Mouse (Mus musculus): ENCODE measurements at regions not wholly inside any gene's neighbourhood (a gene's known extent, or its start where the extent isn't known, plus 50 kb on each side); places are given as distances from the start of the nearest gene placed in this dataset.
"Not testable (repeated sequence)": the region's sequence is repeated elsewhere in the genome, so short reads cannot be mapped to it uniquely, and the experiment has no call there.

DNA sequence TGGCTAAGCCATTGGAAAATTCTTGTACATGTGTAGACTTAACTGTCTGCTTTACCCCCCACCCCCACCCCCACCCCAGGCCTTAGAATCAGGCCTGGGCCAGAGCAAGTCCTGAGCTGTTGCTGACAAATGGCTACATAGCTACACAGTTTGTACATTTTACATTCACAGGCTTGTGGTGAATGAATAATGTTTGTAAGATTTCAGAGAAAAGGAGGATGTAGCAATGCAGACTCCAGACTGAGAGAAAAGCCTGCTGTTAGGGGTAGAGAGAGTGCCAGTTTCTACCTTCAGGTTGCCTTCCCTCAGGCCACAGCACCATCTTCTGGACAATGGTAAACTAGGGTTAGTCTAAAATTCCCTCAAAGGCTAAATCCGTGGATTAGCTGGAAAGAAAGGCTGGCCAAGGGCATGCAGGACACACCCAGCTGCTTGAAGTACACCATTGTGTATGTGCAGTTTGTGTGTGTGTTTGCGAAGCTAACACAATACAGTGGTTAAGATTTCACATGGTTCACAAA is 94.5 kb upstream of the Zfp706 start:
- intact Hi-C loops (cut with DNase I), result no loop called here

GRCm38 (mm10) chr15:37101419-37101818 is 93.8 kb upstream of the Zfp706 start:
- intact Hi-C loops (cut with DNase I), result no loop called here

DNA sequence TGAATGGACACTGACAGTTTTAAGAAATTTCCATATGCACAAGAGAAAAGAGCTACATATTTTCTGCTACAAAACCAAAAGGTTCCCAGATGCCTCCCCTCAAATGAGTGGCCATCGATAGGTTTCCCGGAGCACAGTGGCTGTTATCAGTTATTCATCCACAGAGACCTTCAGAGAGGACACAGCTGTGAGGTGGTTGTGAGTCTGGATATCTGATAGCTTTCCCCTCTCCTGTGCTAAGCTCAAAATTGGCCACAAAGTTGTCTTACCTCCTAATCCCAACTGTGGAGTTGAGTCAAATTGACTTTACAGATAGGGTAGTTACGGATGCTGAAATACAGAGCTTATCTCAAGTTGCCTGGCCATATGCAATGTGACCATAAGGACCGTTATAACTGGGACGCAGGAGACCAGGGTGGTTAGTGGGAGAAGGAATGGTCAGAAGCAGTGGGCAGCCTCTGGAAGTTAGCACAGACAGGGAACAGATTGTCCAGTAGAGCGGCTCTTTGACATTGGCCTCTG is 93.3 kb upstream of the Zfp706 start:
- intact Hi-C loops (cut with DNase I), result no loop called here

DNA sequence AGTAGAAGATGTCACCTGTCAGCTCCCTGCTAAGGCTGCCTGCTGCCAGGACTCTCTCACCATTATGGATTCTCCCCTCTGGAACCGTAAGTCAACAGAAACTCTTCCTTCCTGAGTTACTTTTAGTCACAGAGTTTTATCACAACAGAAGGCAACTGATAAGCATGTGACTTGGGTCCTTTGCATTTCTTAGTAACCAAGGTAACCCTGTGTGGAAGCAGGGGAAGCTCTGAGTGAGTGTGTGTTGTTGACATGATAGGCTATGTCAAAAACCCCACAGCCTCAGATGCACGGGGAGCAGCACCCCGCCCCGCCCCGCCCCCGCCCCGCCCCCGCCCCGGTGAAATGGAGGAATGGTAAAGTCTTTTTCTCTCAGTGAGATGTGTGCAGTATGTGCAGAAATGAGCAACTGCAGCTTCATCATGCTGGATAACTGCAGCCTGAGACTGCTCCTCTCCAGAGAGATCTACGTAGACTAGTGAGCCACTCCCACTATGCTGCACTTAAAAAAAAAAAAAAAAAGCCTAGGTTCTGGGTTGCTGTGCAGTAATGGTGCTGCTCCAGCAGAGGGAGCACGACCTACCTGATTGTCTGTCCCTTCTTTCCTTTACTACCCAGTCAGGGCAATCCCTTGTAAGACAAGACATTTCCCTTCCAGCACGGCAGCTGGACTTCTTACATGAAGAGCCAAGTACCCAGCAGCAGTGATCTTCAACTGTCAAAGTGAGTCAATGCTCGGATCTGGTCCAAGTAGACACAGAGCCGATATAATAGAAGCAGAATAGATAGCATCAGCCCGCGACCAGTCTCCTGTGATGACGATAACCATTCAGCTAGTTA is 92.6 kb upstream of the Zfp706 start:
- intact Hi-C loops (cut with DNase I), result no loop called here

DNA sequence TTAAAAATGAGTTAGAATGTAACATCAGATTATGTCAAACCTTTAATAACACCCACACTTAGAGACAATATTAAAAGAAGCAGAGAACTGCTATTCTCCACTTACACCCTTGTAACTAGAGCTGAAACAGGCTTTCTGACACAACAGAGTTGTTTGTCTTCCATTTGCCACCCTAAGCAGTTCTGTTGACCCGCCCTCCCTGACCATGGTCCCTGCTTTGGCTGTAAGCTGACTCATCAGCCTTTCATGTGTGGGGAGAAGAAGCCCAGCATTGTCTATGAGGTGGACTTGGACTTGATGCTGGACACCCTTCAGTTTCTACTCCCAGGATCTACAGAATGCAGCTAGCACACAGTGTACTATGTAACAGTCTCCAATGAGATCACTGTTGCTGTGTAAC is 91.6 kb upstream of the Zfp706 start:
- intact Hi-C loops (cut with DNase I), result no loop called here

DNA sequence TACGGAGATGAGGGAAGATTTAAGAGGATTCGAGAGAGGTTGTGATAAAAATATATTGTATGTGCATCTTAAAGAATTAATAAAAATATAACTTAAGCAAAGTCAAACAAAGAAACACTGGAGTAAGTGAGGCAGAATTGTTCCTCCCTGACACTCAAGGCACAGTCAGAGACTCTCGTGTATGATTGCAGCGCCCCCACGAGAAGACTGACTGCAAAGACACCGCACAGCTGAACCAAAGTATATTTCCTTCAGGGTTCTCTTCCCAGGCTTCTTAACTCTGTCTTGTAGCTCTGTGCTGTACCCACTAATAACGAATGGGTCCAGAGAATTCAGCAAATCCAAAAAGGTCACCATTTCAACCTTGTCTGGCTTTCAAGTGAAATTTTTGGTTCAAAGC is 89.9 kb upstream of the Zfp706 start:
- intact Hi-C loops (cut with DNase I), result no loop called here

DNA sequence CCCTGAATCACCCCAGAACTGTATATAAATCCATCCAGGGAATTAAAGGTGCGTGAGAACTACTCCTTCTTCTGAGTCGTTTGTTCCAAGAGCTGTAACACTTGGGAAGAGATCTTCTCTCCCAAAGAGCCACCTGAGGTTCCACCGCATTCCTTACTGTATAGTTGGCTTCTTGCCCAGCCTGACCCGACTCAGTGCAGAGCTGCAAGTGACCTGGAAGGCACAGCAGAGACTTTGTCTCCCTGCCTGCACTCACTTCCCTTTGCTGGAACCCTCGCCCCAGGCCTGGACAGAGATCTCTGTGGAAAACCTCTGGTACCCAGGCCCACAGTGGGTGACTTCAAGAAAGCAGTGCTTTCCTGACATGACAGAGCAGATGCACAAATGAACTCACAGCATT is 83.6 kb upstream of the Zfp706 start:
- intact Hi-C loops (cut with DNase I), result not testable (repeated sequence)

DNA sequence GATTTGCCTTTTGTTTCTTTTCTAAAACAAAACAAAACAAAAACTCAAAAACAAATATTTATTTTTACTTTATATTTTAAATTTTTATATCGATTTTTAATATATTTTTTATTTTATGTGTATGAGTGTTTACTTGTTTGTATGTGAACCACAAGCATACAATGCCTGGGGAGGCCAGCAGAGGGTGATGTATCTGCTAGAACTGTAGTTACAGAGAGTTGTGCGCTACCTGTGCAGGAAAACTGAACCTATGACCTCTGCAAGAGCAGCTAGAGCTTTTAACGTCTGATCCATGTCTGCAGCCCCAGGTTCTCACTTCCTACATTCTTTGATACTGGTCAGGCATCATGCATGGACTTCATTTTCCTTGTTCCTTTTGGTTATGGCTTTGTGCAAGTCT is 76.2 kb upstream of the Zfp706 start:
- intact Hi-C loops (cut with DNase I), result no loop called here

GRCm38 (mm10) chr15:37081836-37082235 is 74.3 kb upstream of the Zfp706 start:
- intact Hi-C loops (cut with DNase I), result no loop called here

DNA sequence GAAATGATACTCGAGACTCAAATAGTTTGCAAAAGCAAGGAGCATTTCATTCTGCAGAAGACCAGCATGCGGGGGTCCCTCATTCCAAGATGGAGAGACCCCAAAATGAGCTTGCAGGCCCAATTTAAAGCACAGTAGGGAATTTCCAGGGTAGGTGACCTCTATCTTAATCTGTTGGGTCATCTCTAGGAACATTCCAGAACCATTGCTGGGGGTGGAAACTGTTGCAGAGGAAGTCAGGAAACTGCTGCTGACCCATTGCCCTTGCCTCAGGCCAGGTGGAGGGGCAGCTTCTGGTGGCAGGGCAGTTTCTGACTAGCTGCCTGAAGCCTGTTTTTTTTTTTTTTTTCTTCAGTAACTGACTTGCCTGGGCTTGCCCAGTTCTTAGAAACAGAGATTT is 73.4 kb upstream of the Zfp706 start:
- intact Hi-C loops (cut with DNase I), result no loop called here

GRCm38 (mm10) chr15:37080395-37080794 is 72.8 kb upstream of the Zfp706 start:
- intact Hi-C loops (cut with DNase I), result no loop called here

DNA sequence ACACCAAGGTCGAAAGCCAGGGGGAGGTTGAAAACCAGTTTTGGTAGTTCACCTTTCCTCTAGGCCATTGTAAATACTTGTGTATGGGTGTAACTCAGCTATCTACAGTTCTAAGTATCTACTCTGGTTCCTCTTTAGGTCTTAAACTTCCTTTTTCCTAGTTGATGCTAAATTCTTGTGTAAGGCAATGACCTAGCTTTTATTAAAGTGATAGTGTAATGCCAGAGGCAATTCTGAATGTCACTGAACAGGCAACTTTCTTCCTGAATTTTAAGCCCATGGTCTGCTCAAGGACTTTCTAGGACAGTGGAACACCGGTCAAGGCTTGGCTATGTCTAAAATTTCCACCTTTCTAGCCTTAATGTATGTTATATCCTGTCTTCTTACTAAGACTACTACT is 66.6 kb upstream of the Zfp706 start:
- intact Hi-C loops (cut with DNase I), result not testable (repeated sequence)

- intact Hi-C loops (cut with DNase I), result no loop called here
Observed at GRCm38 (mm10) chr15:37072202-37072862, 64.8 kb upstream of the Zfp706 start.

DNA sequence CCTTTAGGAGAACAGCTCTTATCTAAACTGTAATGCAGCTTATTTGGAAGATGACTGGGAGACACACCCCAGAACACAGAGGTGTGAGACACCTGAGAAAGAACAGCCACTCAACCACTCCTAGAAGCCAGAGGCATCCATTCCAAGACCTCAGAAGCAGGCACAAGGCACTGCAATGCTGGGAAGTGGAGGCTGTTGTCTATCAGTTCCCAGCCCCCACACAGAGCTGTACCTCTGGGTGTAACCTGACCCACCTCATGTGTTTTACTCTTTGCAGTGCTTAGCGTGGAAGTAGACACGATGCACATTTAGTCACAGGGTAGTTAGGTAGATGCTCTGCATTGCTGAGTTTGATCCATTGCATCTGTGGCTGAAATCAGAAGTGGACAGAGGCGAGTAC is 62.6 kb upstream of the Zfp706 start:
- intact Hi-C loops (cut with DNase I), result no loop called here

GRCm38 (mm10) chr15:37067326-37067725 is 59.8 kb upstream of the Zfp706 start:
- intact Hi-C loops (cut with DNase I), result no loop called here

DNA sequence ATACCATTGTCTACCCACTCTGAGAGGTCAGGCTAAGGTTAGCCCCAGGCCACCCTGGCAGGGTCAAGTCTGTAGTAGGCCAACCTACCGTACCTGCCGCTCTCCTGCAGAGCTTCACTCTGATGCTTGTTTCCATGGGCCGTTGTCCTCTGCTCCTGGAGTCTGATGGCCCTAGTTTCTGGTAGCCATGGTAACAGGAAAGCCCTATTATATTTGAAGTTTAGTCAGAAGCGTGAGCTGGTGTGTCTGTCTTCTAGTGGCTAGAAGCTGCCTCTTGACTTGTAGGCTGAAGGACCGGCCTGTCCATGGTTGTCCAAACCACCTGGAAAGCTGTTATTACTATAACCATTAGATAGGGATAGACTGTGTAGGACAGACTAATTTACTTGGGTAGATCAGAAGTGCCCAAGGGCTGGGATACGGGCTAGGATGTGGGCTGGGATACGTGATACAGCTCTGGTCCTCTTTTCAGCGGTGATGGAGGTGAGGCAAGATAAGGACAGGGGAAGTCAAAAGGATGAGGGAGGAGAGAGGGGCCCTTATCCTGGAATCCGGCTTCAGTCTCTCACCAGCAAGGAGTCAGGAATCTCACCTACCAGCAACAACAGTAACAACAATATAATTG is 58.5 kb upstream of the Zfp706 start:
- intact Hi-C loops (cut with DNase I), result no loop called here

DNA sequence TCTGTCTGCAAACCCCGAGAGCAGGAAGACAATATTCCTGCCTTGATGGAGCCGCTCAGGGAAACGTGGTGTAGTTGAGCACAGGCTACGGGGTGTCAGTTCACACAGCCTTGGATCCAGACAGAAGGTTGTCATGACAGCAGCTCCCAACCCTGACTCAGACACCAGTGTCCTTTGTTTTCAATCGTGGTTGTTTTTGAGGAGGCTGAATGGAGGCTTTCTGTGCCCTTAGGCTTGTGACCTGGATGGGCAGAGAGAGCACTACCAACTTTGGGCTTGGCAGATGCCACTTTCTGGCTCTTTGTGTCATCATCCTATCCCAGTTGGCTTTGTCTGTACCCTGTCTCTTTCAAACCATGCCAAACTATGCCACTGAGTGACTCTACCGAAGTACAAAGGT is 57.8 kb upstream of the Zfp706 start:
- intact Hi-C loops (cut with DNase I), result no loop called here

- intact Hi-C loops (cut with DNase I), result no loop called here
Observed at GRCm38 (mm10) chr15:37063781-37064383, 56.3 kb upstream of the Zfp706 start.

DNA sequence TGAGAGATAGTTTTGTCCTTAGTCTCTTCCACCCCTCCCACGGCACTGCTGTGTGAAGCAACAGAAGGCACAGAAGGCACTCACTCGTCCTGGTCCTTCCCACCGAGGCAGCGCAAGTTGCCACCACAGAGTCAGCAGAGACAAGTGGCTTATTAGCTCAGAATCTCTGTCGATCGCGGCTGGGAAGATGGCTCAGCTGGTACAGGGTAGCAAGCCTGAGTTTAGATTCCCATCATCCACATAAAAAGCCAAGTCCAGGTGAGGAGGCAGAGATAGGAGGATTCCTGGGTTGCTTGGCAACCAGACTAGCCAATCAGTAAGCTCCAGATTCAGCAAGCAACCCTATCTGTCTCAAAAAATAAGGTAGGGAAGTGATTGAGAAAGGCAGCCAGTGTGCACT is 55.0 kb upstream of the Zfp706 start:
- intact Hi-C loops (cut with DNase I), result no loop called here

- intact Hi-C loops (cut with DNase I), result no loop called here
Observed at GRCm38 (mm10) chr15:37061501-37061900, 53.9 kb upstream of the Zfp706 start.

- intact Hi-C loops (cut with DNase I), result no loop called here
Observed at GRCm38 (mm10) chr15:37060831-37061230, 53.3 kb upstream of the Zfp706 start.
